Mouse (Mus musculus) midbrain, embryonic 12.5 days (tissue): ENCODE data around the gene Cntrob. TPM values are rescaled to one million over a fixed set of nuclear protein-coding genes. Genes with fewer than 3 reads are reported as not detected.

ENCODE experiments used
- ATAC-seq: fragments of 200-750 bp; cut with Nextera tagmentation; 2 replicates; pipeline ENCODE4 v1.8.0; 2017; ENCODE audit warnings: low read depth, moderate TSS enrichment, moderate library complexity; ENCODE audit not compliant: low FRiP score
- H3K27ac ChIP-seq: fragments of 300-500 bp; sonication (generic); replicated peaks from 2 replicates; pipeline ENCODE4 v1.5.1; 2016; ENCODE audit warnings: mild to moderate bottlenecking
- H3K27me3 ChIP-seq: fragments of 300-500 bp; sonication (generic); 2 replicates; pipeline ENCODE4 v1.6.1; 2016; ENCODE audit warnings: mild to moderate bottlenecking
- H3K36me3 ChIP-seq: fragments of 300-500 bp; sonication (generic); 2 replicates; pipeline ENCODE4 v1.6.1; 2016
- H3K4me1 ChIP-seq: fragments of 300-500 bp; sonication (generic); 2 replicates; pipeline ENCODE4 v1.6.1; 2016
- H3K4me2 ChIP-seq: fragments of 300-500 bp; sonication (generic); replicated peaks from 2 replicates; pipeline ENCODE4 v1.6.1; 2016; ENCODE audit warnings: mild to moderate bottlenecking, moderate library complexity
- H3K4me3 ChIP-seq: fragments of 300-500 bp; sonication (generic); 2 replicates; pipeline ENCODE4 v1.5.1; 2016; ENCODE audit warnings: mild to moderate bottlenecking
- H3K9ac ChIP-seq: fragments of 300-500 bp; sonication (generic); replicated peaks from 2 replicates; pipeline ENCODE4 v1.6.1; 2016; ENCODE audit warnings: mild to moderate bottlenecking, moderate library complexity
- H3K9me3 ChIP-seq: fragments of 300-500 bp; sonication (generic); 2 replicates; pipeline ENCODE4 v1.6.1; 2016; ENCODE audit warnings: mild to moderate bottlenecking
- WGBS: fragments of 180-500 bp; shearing (Covaris S2); methylation state at CpG from one replicate; pipeline ENCODE4 v1.1.7; 2016; 5-methylcytosine and 5-hydroxymethylcytosine counted together
- polyA plus RNA-seq: library from polyadenylated mRNA; unstranded; fragments of >200 nt; fragmentation: Nextera tagmentation; extraction: Ambion mirVana; gene quantifications from 2 replicates; pipeline ENCODE4 v1.2.1, GENCODE M21; 2016

Gene Cntrob
- polyA plus RNA-seq, 1 experiment from 2014 or later, result 40.1 TPM

DNA sequence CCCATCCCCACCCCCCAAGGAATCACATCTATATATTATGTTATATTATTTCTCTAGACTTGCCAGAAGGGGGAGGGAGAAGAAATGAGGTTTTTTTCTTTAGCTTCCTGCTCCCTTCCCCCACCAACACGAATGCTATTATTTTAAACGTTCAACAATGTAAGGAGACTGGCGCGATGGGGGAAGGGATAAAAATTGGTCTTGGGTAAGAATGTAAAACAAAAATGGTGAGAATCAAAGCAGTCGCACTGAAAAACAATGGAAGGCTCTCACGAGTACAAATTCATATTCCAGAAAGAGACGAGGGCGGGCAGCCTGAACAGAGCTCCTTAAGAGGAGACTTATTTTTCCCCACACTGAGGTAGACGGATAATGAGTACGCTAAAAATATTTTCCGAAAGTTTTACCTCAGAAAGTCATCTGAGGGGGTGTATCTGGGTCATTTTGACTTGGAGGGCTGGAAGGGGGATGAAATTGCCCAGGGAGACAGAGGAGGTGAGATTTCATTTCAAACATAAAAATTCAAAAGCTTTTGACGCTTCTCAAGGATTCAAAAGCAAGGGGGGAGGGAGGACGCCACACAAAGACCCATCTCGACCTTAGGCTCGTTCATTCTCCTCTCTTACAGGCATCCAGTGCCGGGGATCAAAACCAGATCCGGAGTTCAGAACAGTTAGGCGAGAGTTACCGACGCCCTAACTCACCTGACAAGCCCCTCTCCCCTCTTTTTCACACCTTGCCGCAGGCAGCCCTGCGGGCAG is 43.5 kb upstream of the Cntrob start:
- peaks cover 60% of the 10 kb centered on the region for H3K4me1 ChIP-seq

DNA sequence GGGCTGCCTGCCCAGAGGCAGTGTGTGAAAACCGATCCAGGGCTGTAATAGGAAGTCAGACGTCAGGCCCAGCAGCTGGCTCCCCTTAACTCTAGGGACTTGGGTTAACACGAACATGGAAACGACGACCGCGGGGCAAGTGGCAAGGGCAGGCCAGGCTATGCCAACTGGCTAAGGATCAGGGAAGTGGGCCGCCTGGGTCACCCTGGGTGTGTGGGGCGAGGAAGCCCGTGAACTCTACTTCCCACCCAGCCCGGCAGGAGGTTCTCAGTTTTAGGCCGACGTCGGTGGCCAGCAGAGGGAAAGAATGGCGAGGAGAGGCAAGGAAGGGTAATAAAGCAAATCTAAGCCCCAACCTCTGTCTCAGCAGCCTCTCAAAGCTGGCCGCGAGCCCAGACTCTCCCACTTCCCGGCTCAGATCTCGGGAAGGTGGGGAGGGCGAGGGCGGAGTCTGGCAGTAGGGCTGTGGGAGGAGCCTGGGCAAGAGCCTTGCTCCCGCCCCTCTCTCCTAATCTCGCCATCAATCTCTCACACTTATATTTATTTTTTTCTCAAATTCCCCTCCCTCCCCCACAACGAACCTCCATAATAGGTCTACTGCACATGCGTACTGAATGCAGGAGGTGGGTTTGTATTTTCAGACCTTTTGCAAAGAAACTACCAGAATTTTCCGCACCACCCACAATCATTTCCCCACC is 42.7 kb upstream of the Cntrob start:
- under 1% methylated on average over 26 of the region's 26 CpGs for WGBS
- peak overlapping the region; percentile 99 for H3K9ac ChIP-seq
- H3K27me3 ChIP-seq, result no peaks in the 10 kb centered on the region
- peak overlapping the region; percentile 98 for H3K4me3 ChIP-seq
- ATAC-seq, result peak; percentile 77
- peaks cover 33% of the 10 kb centered on the region for H3K36me3 ChIP-seq
- H3K9me3 ChIP-seq, result no peaks in the 10 kb centered on the region
- H3K4me2 ChIP-seq, result peak overlapping the region; percentile 87
- H3K4me1 ChIP-seq, result peaks cover 53% of the 10 kb centered on the region
- peak overlapping the region; percentile 100 for H3K27ac ChIP-seq

More for the DNA sequence above, 43.5 kb upstream of the Cntrob start:
- H3K27me3 ChIP-seq, result no peaks in the 10 kb centered on the region
- WGBS, result under 1% methylated on average over 22 of the region's 22 CpGs
- no peak for ATAC-seq
- H3K4me3 ChIP-seq, result peak overlapping the region; percentile 98
- H3K9me3 ChIP-seq, result no peaks in the 10 kb centered on the region
- H3K27ac ChIP-seq, result peak overlapping the region; percentile 100
- peak overlapping the region; percentile 87 for H3K4me2 ChIP-seq
- H3K9ac ChIP-seq, result peak overlapping the region; percentile 99
- H3K36me3 ChIP-seq, result peaks cover 26% of the 10 kb centered on the region

DNA sequence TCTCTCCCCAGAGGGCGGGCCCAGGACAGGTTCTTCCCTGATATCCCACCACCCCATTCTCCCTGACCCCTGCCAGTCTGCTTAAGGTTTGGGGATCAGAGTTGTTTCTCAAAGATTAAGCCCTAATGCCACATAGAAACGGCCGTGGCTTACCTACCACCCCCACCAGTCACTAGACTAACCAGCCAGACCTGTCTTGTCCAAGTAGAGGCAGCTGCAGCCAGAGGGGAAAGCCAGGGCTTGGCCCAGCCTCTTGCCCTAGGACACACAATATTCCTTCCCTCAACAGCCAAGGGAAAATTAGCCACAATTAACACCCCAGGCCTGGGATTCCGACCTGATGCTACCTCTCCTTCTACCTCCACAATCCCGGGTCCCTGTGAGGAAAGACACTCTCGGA is 42.1 kb upstream of the Cntrob start:
- H3K27ac ChIP-seq, result peak overlapping the region; percentile 100
- H3K4me3 ChIP-seq, result peak overlapping the region; percentile 98
- ATAC-seq, result no peak
- H3K9ac ChIP-seq, result peak overlapping the region; percentile 67
- H3K4me2 ChIP-seq, result peak overlapping the region; percentile 87
- no peaks in the 10 kb centered on the region for H3K27me3 ChIP-seq
- H3K4me1 ChIP-seq, result peaks cover 47% of the 10 kb centered on the region
- 22% methylated on average over 6 of the region's 6 CpGs for WGBS
- H3K36me3 ChIP-seq, result peaks cover 37% of the 10 kb centered on the region
- no peaks in the 10 kb centered on the region for H3K9me3 ChIP-seq

DNA sequence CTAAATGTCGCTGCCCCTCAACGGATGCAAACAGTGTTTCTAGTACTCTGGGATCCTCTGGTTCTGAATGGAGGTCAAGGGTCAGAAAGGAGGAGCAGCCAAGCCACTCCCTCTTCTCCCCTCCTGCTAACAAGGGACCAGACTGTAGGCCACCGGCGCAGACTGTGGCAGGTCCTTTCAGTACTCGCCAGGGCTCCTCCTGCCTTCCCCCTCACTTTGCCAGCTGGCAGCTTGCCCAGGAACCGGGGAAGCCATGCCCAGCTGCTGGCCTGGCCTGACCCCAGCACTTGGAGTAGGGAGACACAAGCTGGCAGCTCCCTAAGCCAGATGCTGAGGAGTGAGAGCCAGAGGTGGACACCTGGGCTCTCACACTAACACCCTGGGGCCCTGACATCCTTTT is 41.3 kb upstream of the Cntrob start:
- H3K4me3 ChIP-seq, result no peak overlapping the region
- ATAC-seq, result no peak
- peak overlapping the region; percentile 100 for H3K27ac ChIP-seq

DNA sequence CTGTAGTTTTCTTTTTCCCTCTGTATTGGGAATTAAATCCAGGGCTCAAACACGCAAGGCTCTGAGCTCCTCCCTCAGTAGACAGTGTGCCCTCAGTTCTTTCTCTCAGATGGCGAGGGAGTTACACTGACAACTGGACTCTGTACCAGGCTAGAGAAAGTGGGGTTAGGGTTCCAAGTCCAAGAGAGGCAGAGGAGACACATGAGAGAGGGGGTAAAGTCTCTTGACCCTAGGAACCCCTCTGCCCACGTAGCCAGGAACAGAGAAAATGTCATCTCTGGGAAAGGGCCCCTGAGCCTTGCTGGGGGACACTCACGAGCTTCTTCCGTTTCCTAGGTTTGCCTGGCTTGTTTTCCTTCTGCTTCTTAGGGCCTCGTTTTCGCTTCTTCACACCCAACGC is 40.8 kb upstream of the Cntrob start:
- ATAC-seq, result no peak
- Histone ChIP-seq H3K27me3 (no peaks in the 10 kb centered on the region), H3K4me2 (peak overlapping the region; percentile 87), H3K9ac (peak overlapping the region; percentile 37; the same call in 1 of the 2 replicates), H3K9me3 (no peaks in the 10 kb centered on the region), H3K36me3 (peaks cover 50% of the 10 kb centered on the region), H3K27ac (peak overlapping the region; percentile 100), H3K4me3 (no peak overlapping the region), H3K4me1 (peaks cover 39% of the 10 kb centered on the region)
- 51% methylated on average over 8 of the region's 8 CpGs for WGBS

More for the DNA sequence above, 41.3 kb upstream of the Cntrob start:
- whole genome bisulfite sequencing, result under 1% methylated on average over 6 of the region's 6 CpGs
- Histone ChIP-seq H3K27me3 (no peaks in the 10 kb centered on the region), H3K4me2 (peak overlapping the region; percentile 87), H3K9ac (peak overlapping the region; percentile 37; the same call in 1 of the 2 replicates), H3K36me3 (peaks cover 45% of the 10 kb centered on the region), H3K9me3 (no peaks in the 10 kb centered on the region), H3K4me1 (peaks cover 42% of the 10 kb centered on the region)

DNA sequence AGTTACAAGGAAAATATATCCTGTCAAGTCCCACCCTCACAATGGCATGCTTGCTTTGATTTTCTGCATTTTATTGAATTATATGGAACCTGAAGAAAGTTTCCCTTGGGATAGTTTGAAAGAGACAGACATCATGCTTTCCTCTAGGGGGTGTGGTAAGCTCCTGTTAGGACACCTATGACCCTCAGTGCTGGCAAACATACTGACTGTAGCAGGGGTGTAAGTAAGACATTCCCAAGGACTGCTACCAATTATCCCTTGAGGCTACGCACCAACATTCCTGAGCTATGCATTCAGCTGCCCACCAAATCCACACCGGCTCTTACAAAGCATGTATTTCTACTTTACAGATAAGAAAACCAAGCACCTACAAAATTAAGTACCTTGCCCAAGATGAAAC is 38.9 kb upstream of the Cntrob start:
- Histone ChIP-seq H3K9ac (no peak overlapping the region), H3K4me2 (no peak overlapping the region), H3K27ac (no peak overlapping the region), H3K4me1 (peaks cover 31% of the 10 kb centered on the region), H3K4me3 (no peak overlapping the region), H3K36me3 (peaks cover 67% of the 10 kb centered on the region), H3K9me3 (no peaks in the 10 kb centered on the region), H3K27me3 (no peaks in the 10 kb centered on the region)
- no peak for ATAC-seq
- 90% methylated on average over 2 of the region's 2 CpGs for WGBS

DNA sequence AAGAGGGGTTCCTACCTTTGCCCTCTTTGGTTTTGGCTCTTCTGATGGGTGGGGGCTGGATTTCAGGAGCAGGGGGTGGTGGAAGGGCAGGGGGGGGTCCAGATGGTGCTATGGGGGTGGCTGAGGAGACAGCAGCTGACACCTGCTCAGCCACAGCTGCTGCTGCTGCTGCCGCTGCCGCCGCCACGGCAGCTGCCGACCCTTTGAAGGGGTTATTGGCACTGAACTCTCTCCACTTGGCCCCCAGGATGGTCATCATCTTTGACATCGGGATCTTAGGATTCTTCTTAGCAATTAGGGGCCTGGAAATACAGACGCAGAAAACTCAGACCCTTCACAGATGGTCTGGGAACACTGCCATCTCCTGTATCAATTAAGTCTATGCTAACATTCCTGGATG is 38.4 kb upstream of the Cntrob start:
- WGBS, result 74% methylated on average over 7 of the region's 7 CpGs

DNA sequence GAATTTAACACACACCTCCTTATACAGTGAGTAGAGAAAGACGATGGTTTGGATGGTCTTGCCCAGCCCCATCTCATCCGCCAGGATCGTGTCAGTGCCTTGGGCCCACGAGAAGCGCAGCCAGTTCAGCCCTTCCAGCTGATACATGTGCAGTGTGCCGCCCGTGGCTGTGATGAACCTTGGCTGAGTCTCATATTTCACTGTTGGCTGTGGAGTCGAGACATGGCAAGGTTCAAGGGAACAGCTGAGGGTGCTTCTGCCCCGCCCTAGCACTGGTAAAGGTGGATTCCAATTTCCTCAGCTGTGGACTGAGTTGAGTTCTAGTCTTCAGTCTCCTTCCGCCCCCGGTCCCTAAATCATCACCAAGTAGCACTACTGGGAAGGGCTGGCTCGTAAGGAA is 34.1 kb upstream of the Cntrob start:
- Histone ChIP-seq H3K36me3 (peaks cover 96% of the 10 kb centered on the region), H3K4me1 (0 out of 2 replicates have a peak, but pooled peaks cover 4% of the 10 kb centered on the region), H3K4me2 (no peak overlapping the region), H3K27me3 (no peaks in the 10 kb centered on the region), H3K27ac (no peak overlapping the region), H3K9ac (no peak overlapping the region), H3K4me3 (no peak overlapping the region), H3K9me3 (no peaks in the 10 kb centered on the region)
- no peak for ATAC-seq
- 95% methylated on average over 12 of the region's 12 CpGs for WGBS

More for the DNA sequence above, 38.4 kb upstream of the Cntrob start:
- H3K9me3 ChIP-seq, result no peaks in the 10 kb centered on the region
- no peak overlapping the region for H3K4me2 ChIP-seq
- no peak overlapping the region for H3K27ac ChIP-seq
- no peaks in the 10 kb centered on the region for H3K27me3 ChIP-seq
- no peak for ATAC-seq
- H3K4me3 ChIP-seq, result no peak overlapping the region
- peaks cover 72% of the 10 kb centered on the region for H3K36me3 ChIP-seq
- peaks cover 28% of the 10 kb centered on the region for H3K4me1 ChIP-seq
- H3K9ac ChIP-seq, result no peak overlapping the region

DNA sequence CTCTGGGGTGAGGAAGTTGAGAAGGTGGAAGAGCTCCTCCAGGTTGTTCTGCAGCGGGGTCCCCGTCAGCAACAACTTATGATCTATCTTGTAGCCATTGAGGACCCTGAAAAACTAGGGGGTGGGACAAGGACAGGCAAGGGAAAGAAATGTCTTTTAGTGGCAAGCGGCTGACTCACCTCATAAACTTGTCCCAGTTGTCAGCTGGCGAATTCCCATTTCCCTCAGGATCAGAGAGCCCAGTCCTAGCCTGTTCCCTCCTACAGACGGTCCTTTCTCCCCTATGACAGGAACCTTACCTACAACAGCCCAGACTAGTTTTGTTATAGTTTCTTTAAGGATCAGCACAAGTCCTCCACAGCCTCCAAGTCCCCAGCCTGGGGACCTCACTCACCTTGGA is 33.0 kb upstream of the Cntrob start:
- Histone ChIP-seq H3K36me3 (peaks cover 97% of the 10 kb centered on the region), H3K4me3 (no peak overlapping the region), H3K4me2 (no peak overlapping the region), H3K4me1 (no peaks in the 10 kb centered on the region), H3K27me3 (no peaks in the 10 kb centered on the region), H3K9me3 (no peaks in the 10 kb centered on the region), H3K27ac (no peak overlapping the region), H3K9ac (no peak overlapping the region)
- 91% methylated on average over 5 of the region's 5 CpGs for WGBS
- ATAC-seq, result no peak

DNA sequence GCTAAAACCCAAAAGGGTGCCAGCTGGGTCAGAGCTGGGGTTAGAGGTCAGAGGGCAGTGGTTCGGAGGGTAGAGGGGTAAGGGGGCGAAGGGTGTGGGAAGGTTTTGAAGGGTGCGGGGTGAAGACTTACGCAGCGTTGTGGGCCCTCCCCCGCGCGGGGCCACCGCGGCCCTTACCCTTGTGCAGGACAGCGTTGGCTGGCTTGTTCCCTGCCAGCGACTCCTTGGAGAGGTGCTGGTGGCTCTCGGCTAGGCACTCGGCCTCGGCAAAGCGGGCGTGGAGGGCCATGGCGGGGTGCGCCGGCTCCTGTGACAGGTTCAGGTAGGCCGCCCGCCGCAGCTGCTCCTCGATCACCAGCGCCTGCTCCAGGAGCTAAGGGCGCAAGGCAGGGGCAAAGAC is 22.9 kb upstream of the Cntrob start:
- no peak for ATAC-seq
- WGBS, result 91% methylated on average over 24 of the region's 26 CpGs
- peaks cover 2% of the 10 kb centered on the region for H3K4me1 ChIP-seq
- H3K27me3 ChIP-seq, result no peaks in the 10 kb centered on the region
- H3K36me3 ChIP-seq, result peaks cover 84% of the 10 kb centered on the region
- H3K9ac ChIP-seq, result no peak overlapping the region
- no peak overlapping the region for H3K4me2 ChIP-seq
- H3K27ac ChIP-seq, result no peak overlapping the region
- H3K4me3 ChIP-seq, result no peak overlapping the region
- no peaks in the 10 kb centered on the region for H3K9me3 ChIP-seq

DNA sequence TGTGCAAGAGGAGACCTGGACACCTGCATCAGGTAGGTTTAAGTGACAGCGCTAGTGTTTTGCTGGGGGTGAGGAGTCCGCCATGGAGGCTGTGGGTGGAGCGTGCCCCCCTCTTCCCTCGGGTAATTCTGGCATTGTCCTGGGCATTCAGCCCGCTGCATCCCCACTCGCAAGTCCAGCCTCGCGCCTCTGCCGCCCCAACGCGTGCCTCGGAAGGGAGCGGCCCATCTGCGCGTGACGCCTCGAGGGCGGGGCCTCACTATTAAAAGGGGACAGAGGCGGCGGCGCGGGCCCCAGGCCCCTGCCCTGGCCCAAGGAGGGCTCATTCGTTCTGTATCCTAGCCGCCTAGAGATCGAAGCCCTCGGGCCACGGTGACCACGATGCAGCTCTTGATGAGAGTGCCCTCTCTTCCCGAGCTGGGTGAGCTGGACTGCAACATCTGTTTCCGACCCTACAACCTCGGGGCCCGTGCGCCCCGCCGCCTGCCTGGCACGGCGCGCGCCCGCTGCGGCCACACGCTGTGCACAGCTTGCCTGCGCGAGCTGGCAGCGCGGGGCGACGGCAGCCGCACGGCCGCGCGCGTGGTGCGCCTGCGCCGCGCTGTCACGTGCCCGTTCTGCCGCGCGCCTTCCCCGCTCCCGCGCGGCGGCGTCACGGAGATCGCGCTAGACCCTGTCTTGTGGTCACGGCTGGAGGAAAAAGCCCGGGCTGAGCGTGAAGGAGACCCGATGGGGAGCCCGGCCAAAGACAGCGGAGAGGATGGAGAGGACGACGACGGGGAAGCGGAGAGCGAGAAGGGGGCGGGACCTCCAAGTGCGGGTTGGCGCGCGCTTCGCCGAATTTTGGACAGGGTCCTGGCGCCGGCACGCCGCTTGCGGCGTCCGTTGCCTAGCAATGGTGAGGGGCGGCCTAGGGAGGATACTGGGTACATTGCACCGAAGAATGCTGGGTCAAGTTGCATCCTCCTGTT is 16.9 kb upstream of the Cntrob start, which contains the start of gene Rnf227:
Gene Rnf227 (plus strand): TSS at position 301 of the 971 bp plus-strand sequence.
- 1% methylated on average over 98 of the region's 99 CpGs for whole genome bisulfite sequencing

More for the DNA sequence above, 16.9 kb upstream of the Cntrob start, which contains the start of gene Rnf227:
- H3K9me3 ChIP-seq, result no peaks in the 10 kb centered on the region
- H3K27me3 ChIP-seq, result peaks cover 19% of the 10 kb centered on the region
- peak within 1 kb of the TSS; percentile 60 for H3K4me3 ChIP-seq
- H3K36me3 ChIP-seq, result peaks cover 24% of the 10 kb centered on the region
- H3K9ac ChIP-seq, result peak within 1 kb of the TSS; percentile 59
- peak; percentile 87 for ATAC-seq
- H3K4me1 ChIP-seq, result peaks cover 16% of the 10 kb centered on the region
- peak within 1 kb of the TSS; percentile 79 for H3K4me2 ChIP-seq
- peak within 1 kb of the TSS; percentile 80 for H3K27ac ChIP-seq
